Mouse (Mus musculus): ENCODE measurements at regions not wholly inside any gene's neighbourhood (a gene's known extent, or its start where the extent isn't known, plus 50 kb on each side); places are given as distances from the start of the nearest gene placed in this dataset.

GRCm38 (mm10) chr14:14552201-14552600, 149.9 kb upstream of the Slc4a7 start:
- TF ChIP-seq TAL1 (conservative IDR thresholded peaks at IDR 0.05; ENCODE audit: low read depth, low read length) (no peak), POLR2AphosphoS5 (IDR thresholded peaks at IDR 0.05; ENCODE audit: insufficient replicate concordance, low read depth, low read length) (no peak), CTCF (IDR thresholded peaks at IDR 0.05; ENCODE audit: low read depth, low read length) (no peak), GATA1 (IDR thresholded peaks at IDR 0.05; ENCODE audit: borderline replicate concordance, low read length) (no peak), GATA2 (IDR thresholded peaks at IDR 0.05; ENCODE audit: borderline replicate concordance, low read depth, low read length) (no peak)
- ATAC-seq (ENCODE audit: extremely low read depth, insufficient number of reproducible peaks, low FRiP score, poor library complexity, severe bottlenecking) = no peak
- Histone ChIP-seq H3K4me1 (ENCODE audit: insufficient read depth, low read depth, low read length) (no peaks in the 10 kb centered on the region), H3K27me3 (ENCODE audit: insufficient read depth, low read length) (no peaks in the 10 kb centered on the region), H3K9me3 (replicated peaks) (no peaks in the 10 kb centered on the region), H3K36me3 (replicated peaks) (no peaks in the 10 kb centered on the region), H3K4me3 (ENCODE audit: low read depth, low read length) (no peak overlapping the region)
- DNase-seq (ENCODE audit: low spot score) = no peak

GRCm38 (mm10) chr14:14574851-14575250, 127.2 kb upstream of the Slc4a7 start:
- Histone ChIP-seq H3K9me3 (replicated peaks) (no peaks in the 10 kb centered on the region), H3K4me3 (ENCODE audit: low read depth, low read length) (no peak overlapping the region), H3K27me3 (ENCODE audit: insufficient read depth, low read length) (no peaks in the 10 kb centered on the region), H3K36me3 (replicated peaks) (no peaks in the 10 kb centered on the region), H3K4me1 (ENCODE audit: insufficient read depth, low read depth, low read length) (no peaks in the 10 kb centered on the region)
- DNase-seq (ENCODE audit: low spot score) (no peak), ATAC-seq (ENCODE audit: extremely low read depth, insufficient number of reproducible peaks, low FRiP score, poor library complexity, severe bottlenecking) (no peak)
- no peak for TF ChIP-seq TAL1 (conservative IDR thresholded peaks at IDR 0.05; ENCODE audit: low read depth, low read length)
- no peak for TF ChIP-seq CTCF (IDR thresholded peaks at IDR 0.05; ENCODE audit: low read depth, low read length)
- TF ChIP-seq GATA2 (IDR thresholded peaks at IDR 0.05; ENCODE audit: borderline replicate concordance, low read depth, low read length) = no peak
- no peak for TF ChIP-seq GATA1 (IDR thresholded peaks at IDR 0.05; ENCODE audit: borderline replicate concordance, low read length)
- TF ChIP-seq POLR2AphosphoS5 (IDR thresholded peaks at IDR 0.05; ENCODE audit: insufficient replicate concordance, low read depth, low read length) = no peak

DNA sequence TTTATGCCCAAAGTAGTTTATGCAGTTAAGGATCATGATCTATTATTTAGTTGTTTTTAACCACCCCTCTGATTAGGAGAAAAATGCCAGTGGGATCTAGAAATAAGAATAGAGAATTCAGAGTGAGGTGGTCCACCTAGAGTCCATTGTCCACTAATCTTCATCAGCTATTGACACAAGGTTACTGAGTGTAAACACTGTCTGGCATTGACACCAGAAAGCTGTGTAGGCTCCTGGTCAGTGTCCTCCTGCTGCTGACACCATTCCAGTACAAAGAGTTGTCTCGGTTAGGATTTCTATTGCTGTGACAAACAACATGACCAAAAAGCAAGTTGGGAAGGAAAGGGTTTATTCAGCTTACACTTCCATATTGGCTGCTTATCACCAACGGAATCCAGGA, 110.1 kb upstream of the Slc4a7 start:
- no peak for DNase-seq (ENCODE audit: low spot score)
- 0 out of 2 replicates have a peak, but pooled peaks cover 2% of the 10 kb centered on the region for H3K27me3 ChIP-seq (ENCODE audit: insufficient read depth, low read length)
- H3K4me3 ChIP-seq (ENCODE audit: low read depth, low read length) = no peak overlapping the region
- no peaks in the 10 kb centered on the region for H3K9me3 ChIP-seq (replicated peaks)
- H3K36me3 ChIP-seq (replicated peaks) = no peaks in the 10 kb centered on the region
- no peak for ATAC-seq (ENCODE audit: extremely low read depth, insufficient number of reproducible peaks, low FRiP score, poor library complexity, severe bottlenecking)
- TF ChIP-seq CTCF (IDR thresholded peaks at IDR 0.05; ENCODE audit: low read depth, low read length) = no peak
- TF ChIP-seq GATA2 (IDR thresholded peaks at IDR 0.05; ENCODE audit: borderline replicate concordance, low read depth, low read length) = no peak
- TF ChIP-seq TAL1 (conservative IDR thresholded peaks at IDR 0.05; ENCODE audit: low read depth, low read length) = no peak
- TF ChIP-seq POLR2AphosphoS5 (IDR thresholded peaks at IDR 0.05; ENCODE audit: insufficient replicate concordance, low read depth, low read length) = no peak
- TF ChIP-seq GATA1 (IDR thresholded peaks at IDR 0.05; ENCODE audit: borderline replicate concordance, low read length) = no peak
- H3K4me1 ChIP-seq (ENCODE audit: insufficient read depth, low read depth, low read length) = no peaks in the 10 kb centered on the region

DNA sequence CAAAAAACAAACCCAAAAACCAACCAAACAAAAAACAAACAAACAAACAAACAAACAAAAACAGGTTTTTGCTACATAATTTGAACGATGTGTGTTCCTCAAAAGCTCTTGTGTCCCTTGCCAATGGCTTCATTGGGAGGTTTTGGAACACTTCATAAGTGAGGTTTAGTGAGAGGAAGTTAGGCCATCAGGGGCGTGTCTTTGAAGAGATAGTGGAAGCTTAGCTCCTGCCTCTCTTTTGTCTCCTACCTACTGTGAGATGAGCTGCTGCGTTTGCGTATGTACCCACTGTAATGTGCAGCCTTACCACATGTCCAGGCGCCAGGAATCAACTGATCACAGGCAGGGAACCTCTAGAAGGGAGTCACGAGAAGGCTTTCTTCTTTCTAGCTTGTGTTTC, 107.3 kb upstream of the Slc4a7 start:
- DNase-seq (ENCODE audit: low spot score) = no peak
- Histone ChIP-seq H3K4me1 (ENCODE audit: insufficient read depth, low read depth, low read length) (no peaks in the 10 kb centered on the region), H3K9me3 (replicated peaks) (no peaks in the 10 kb centered on the region), H3K4me3 (ENCODE audit: low read depth, low read length) (no peak overlapping the region), H3K27me3 (ENCODE audit: insufficient read depth, low read length) (peaks cover 5% of the 10 kb centered on the region; the same call in 1 of the 2 replicates), H3K36me3 (replicated peaks) (no peaks in the 10 kb centered on the region)
- ATAC-seq (ENCODE audit: extremely low read depth, insufficient number of reproducible peaks, low FRiP score, poor library complexity, severe bottlenecking) = no peak
- TF ChIP-seq CTCF (IDR thresholded peaks at IDR 0.05; ENCODE audit: low read depth, low read length) = no peak

GRCm38 (mm10) chr14:14596057-14596809, 105.8 kb upstream of the Slc4a7 start:
- ATAC-seq (ENCODE audit: extremely low read depth, insufficient number of reproducible peaks, low FRiP score, poor library complexity, severe bottlenecking) (no peak), DNase-seq (ENCODE audit: low spot score) (no peak)

DNA sequence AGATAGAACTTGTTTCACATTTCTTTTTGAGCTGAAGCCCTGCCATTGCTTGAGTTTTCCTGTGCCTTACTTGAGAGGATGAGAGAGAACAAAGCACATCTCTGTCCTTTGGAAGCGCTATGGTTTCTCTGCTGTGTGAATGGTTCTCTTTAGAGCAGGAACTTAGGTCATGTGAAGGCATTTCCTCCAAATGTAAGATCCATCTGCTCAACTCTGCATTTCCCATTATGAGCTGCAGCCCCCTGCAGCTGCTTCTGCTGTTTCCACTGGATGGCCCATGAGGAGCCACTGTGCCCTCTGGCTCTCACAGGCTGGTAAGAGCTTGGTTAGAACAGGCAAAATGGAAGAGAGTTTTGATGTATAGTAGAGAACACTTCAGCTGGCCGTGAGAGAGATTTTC, 102.5 kb upstream of the Slc4a7 start:
- DNase-seq (ENCODE audit: low spot score) (no peak), ATAC-seq (ENCODE audit: extremely low read depth, insufficient number of reproducible peaks, low FRiP score, poor library complexity, severe bottlenecking) (no peak)
- no peaks in the 10 kb centered on the region for H3K36me3 ChIP-seq (replicated peaks)
- H3K4me1 ChIP-seq (ENCODE audit: insufficient read depth, low read depth, low read length) = no peaks in the 10 kb centered on the region
- H3K4me3 ChIP-seq (ENCODE audit: low read depth, low read length) = no peak overlapping the region
- H3K27me3 ChIP-seq (ENCODE audit: insufficient read depth, low read length) = peaks cover 9% of the 10 kb centered on the region; the same call in 1 of the 2 replicates
- TF ChIP-seq CTCF (IDR thresholded peaks at IDR 0.05; ENCODE audit: low read depth, low read length) (no peak), GATA2 (IDR thresholded peaks at IDR 0.05; ENCODE audit: borderline replicate concordance, low read depth, low read length) (no peak), TAL1 (conservative IDR thresholded peaks at IDR 0.05; ENCODE audit: low read depth, low read length) (no peak), GATA1 (IDR thresholded peaks at IDR 0.05; ENCODE audit: borderline replicate concordance, low read length) (no peak), POLR2AphosphoS5 (IDR thresholded peaks at IDR 0.05; ENCODE audit: insufficient replicate concordance, low read depth, low read length) (no peak)
- H3K9me3 ChIP-seq (replicated peaks) = no peaks in the 10 kb centered on the region

More at GRCm38 (mm10) chr14:14596057-14596809, 105.8 kb upstream of the Slc4a7 start:
- Histone ChIP-seq H3K4me3 (ENCODE audit: low read depth, low read length) (no peak overlapping the region), H3K27me3 (ENCODE audit: insufficient read depth, low read length) (peaks cover 6% of the 10 kb centered on the region; the same call in 1 of the 2 replicates), H3K4me1 (ENCODE audit: insufficient read depth, low read depth, low read length) (no peaks in the 10 kb centered on the region), H3K36me3 (replicated peaks) (no peaks in the 10 kb centered on the region), H3K9me3 (replicated peaks) (no peaks in the 10 kb centered on the region)
- no peak for TF ChIP-seq TAL1 (conservative IDR thresholded peaks at IDR 0.05; ENCODE audit: low read depth, low read length)
